ENCODE assay signal across 7 mouse cellular contexts in the genomic region with DNA sequence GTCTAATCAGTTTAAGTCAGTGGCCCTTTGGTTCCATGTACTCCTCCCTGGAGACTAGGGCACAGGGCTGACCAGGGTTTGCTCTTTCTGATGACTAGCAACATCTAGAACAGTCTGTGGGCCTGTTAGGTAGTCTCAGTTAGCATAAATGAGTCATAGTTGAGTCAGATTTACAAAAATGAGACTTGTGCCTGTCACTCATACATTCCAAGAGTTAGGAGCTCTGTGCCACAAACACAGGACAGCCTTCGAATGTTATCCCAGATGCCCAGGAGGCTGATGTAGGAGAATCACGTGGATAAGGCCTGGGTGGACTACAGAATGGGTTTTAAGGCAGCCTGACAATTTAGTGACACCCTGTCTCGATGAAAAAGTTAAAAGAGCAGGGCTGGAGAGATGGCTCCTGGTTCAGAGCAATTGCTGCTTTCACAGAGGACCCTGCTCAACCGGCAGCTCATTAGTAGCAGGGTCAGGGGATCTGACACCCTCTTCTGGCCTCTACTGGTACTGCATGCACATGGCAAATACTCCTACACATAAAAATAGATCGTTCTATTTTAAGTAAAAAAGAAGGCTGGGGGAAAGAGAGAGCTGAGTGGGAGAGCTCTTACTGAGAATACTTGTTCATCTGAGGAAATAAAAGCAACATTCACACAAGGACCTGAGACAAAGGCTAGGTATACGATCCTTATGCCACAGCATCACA. TPM values are rescaled to one million over a fixed set of nuclear protein-coding genes. Genes with fewer than 3 reads are reported as not detected.
DNase-seq lines count a peak whose midpoint lies in the region; TF ChIP-seq lines count a peak whose summit lies in the region.

No protein-coding gene starts in this region.

- peaks cover 3% of the 10 kb centered on the region for H3K4me1 ChIP-seq in testis, adult 2 months (ENCODE audit: control insufficient read depth, insufficient read depth, low read length)

- H3K27ac ChIP-seq in testis, adult 2 months (ENCODE audit: control insufficient read depth, insufficient read depth, low read depth, low read length): no peak overlapping the region

- peak; percentile 56; the same call in 1 of the 2 replicates for TF ChIP-seq CTCF in testis, adult 2 months (IDR thresholded peaks at IDR 0.05; ENCODE audit: control insufficient read depth, insufficient read depth, insufficient replicate concordance, low read depth, low read length)

- no peaks in the 10 kb centered on the region for H3K27me3 ChIP-seq in testis, adult 2 months (ENCODE audit: control insufficient read depth, insufficient read depth, low read length)

- no peak for TF ChIP-seq POLR2A in testis, adult 2 months (IDR thresholded peaks at IDR 0.05; ENCODE audit: control insufficient read depth, low read depth, low read length)

- intact Hi-C loops in left cerebral cortex, postnatal 4 days (cut with DNase I): no loop called here

- no peaks in the 10 kb centered on the region for H3K36me3 ChIP-seq in testis, adult 2 months (ENCODE audit: control insufficient read depth, insufficient read depth, low read length)

- H3K4me3 ChIP-seq in testis, adult 2 months (ENCODE audit: control insufficient read depth, low read depth, low read length): no peak overlapping the region

- DNase-seq in left cerebral cortex, adult 11 months (ENCODE audit: low spot score): peak; percentile 53
- DNase-seq in left cerebral cortex, adult 8-10 months (ENCODE audit: low spot score in 2 of 2): no peak
- peak; percentile 74 for DNase-seq in R1 (ENCODE audit: low read depth, low spot score)
- peak; percentile 57 to 79 for DNase-seq in frontal cortex, adult 2 months (ENCODE audit: extremely low spot score in 1 of 2, low spot score in 1 of 2)
- DNase-seq in left cerebral cortex, postnatal 4 days: peak; percentile 25
- DNase-seq in cerebellum, adult 8-10 months: no peak

RNA-seq across cellular contexts. Expression of gene Mansc1, which starts 11.3 kb away (rescaled TPM):
- 10 to 100 TPM; 13.4 to 18.7 (median 14.5) TPM for total RNA-seq in left cerebral cortex, adult 8-10 months (2022)
- 7.6 and 9.2 TPM in 2 replicates for polyA plus RNA-seq in frontal cortex, adult 2 months (2012; rRNA removed)
- total RNA-seq in left cerebral cortex, postnatal 4 days (2021): 1 to 10 TPM; 1.7 to 2.0 TPM
- polyA plus RNA-seq in testis, adult 2 months (2012; rRNA removed): 0.53 and 0.59 TPM in 2 replicates

RNA-seq across cellular contexts. Expression of gene Borcs5, which starts 18.3 kb away (rescaled TPM):
- total RNA-seq in left cerebral cortex, adult 8-10 months (2022): 10 to 100 TPM; 36.1 to 41.5 (median 38.2) TPM
- polyA plus RNA-seq in frontal cortex, adult 2 months (2012; rRNA removed): 39.4 and 39.6 TPM in 2 replicates
- total RNA-seq in left cerebral cortex, postnatal 4 days (2021): 10 to 100 TPM; 19.0 to 21.3 TPM
- 7.9 and 8.7 TPM in 2 replicates for polyA plus RNA-seq in testis, adult 2 months (2012; rRNA removed)

RNA-seq across cellular contexts. Expression of gene Lrp6, which starts 54.2 kb away (rescaled TPM):
- 10 to 100 TPM; 45.9 to 47.0 (median 46.4) TPM for total RNA-seq in left cerebral cortex, adult 8-10 months (2022)
- 26.7 and 26.8 TPM in 2 replicates for polyA plus RNA-seq in frontal cortex, adult 2 months (2012; rRNA removed)
- total RNA-seq in left cerebral cortex, postnatal 4 days (2021): 10 to 100 TPM; 50.1 to 51.5 TPM
- 3.6 and 3.8 TPM in 2 replicates for polyA plus RNA-seq in testis, adult 2 months (2012; rRNA removed)

Comparison
In these comparisons a context has a peak if more than half of its experiments do, and no peak if none do; other contexts are left out.
1. DNase-seq: peak in left cerebral cortex, adult 11 months (single experiment), R1 (single experiment), frontal cortex, adult 2 months (2 of 2) and left cerebral cortex, postnatal 4 days (single experiment); none in left cerebral cortex, adult 8-10 months (0 of 2) and cerebellum, adult 8-10 months (single experiment).
2. RNA of gene Mansc1, which starts 11.3 kb away (total RNA-seq): 13.4 to 18.7 TPM in left cerebral cortex, adult 8-10 months; 1.7 to 2.0 TPM in left cerebral cortex, postnatal 4 days; every median in the first group is over 4 times any median in the second.